Mouse (Mus musculus): ENCODE data around the gene Ppp1r37.

DNA sequence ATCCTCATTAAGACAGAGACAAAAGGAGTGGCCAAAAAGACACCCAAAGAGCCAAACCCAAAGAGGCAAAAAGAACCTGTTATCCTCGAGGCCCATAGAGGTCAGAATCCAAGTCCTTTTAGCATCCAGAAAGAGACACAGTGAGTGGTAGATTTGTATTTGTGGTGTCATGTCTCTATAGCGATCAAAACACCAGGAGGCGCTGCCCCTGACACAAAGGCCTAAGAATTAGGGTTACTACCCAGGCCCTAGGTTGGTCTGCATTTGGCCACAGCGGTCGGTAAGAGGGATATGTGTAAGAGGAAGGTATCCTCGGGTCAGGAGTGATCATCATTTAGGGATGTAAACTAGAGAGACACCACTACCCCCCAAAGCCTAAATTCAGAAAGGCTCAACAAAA, 56.5 kb downstream of the Ppp1r37 start:
- TF ChIP-seq CTCF (IDR thresholded peaks at IDR 0.05; ENCODE audit: low read depth) (peak; percentile 56), EP300 (IDR thresholded peaks at IDR 0.05; ENCODE audit: low read depth) (no peak)
